Mouse (Mus musculus) lung, adult 18-20 months (tissue): ENCODE results near the gene Rnpepl1.

Experiments
- DNase-seq, 2 experiments: peaks; one replicate each; pipeline ENCODE4 v3.0.0; 2022; ENCODE audit warnings: mixed read lengths in 2 of 2

The Rnpepl1 gene

GRCm38 (mm10) chr1:92907632-92908360, 2.8 kb upstream of the Rnpepl1 start:
- no peak for DNase-seq

- DNase-seq: no peak
Measured at GRCm38 (mm10) chr1:92908664-92909063, 1.9 kb upstream of the Rnpepl1 start.

- no peak for DNase-seq
Measured at GRCm38 (mm10) chr1:92909068-92909467, 1.5 kb upstream of the Rnpepl1 start.

- DNase-seq: peak; percentile 48 to 54
Measured at GRCm38 (mm10) chr1:92910925-92911720, 540 bp downstream of the Rnpepl1 start.

GRCm38 (mm10) chr1:92911721-92912138, 1.1 kb downstream of the Rnpepl1 start:
- DNase-seq: no peak

GRCm38 (mm10) chr1:92912286-92912685, 1.7 kb downstream of the Rnpepl1 start:
- DNase-seq: no peak

GRCm38 (mm10) chr1:92914239-92914638, 3.7 kb downstream of the Rnpepl1 start:
- no peak for DNase-seq

- peak in 1 of 2 experiments; percentile 1 for DNase-seq
Measured at GRCm38 (mm10) chr1:92914993-92915392, 4.4 kb downstream of the Rnpepl1 start.

- DNase-seq: no peak
Measured at GRCm38 (mm10) chr1:92916725-92917124, 6.1 kb downstream of the Rnpepl1 start.

GRCm38 (mm10) chr1:92919151-92919550, 8.6 kb downstream of the Rnpepl1 start:
- no peak for DNase-seq

- DNase-seq: no peak
Measured at GRCm38 (mm10) chr1:92919775-92920174, 9.2 kb downstream of the Rnpepl1 start.

- DNase-seq: no peak
Measured at GRCm38 (mm10) chr1:92920474-92921200, 10.1 kb downstream of the Rnpepl1 start.

GRCm38 (mm10) chr1:92921496-92921895, 10.9 kb downstream of the Rnpepl1 start:
- no peak for DNase-seq

GRCm38 (mm10) chr1:92930171-92930706, 19.7 kb downstream of the Rnpepl1 start:
- DNase-seq: no peak

- DNase-seq: no peak
Measured at GRCm38 (mm10) chr1:92933611-92934010, 23.0 kb downstream of the Rnpepl1 start.

- peak; percentile 95 to 96 for DNase-seq
Measured at GRCm38 (mm10) chr1:92934182-92934827, 23.7 kb downstream of the Rnpepl1 start, which contains the start of gene Capn10. Capn10 (plus strand) TSS chr1:92934376.

- peak; percentile 31 to 47 for DNase-seq
Measured at GRCm38 (mm10) chr1:92935054-92935962, 24.7 kb downstream of the Rnpepl1 start.

- DNase-seq: no peak
Measured at GRCm38 (mm10) chr1:92935977-92936376, 25.4 kb downstream of the Rnpepl1 start.

GRCm38 (mm10) chr1:92936467-92936866, 25.9 kb downstream of the Rnpepl1 start:
- no peak for DNase-seq

GRCm38 (mm10) chr1:92937797-92938196, 27.2 kb downstream of the Rnpepl1 start:
- DNase-seq: no peak

- no peak for DNase-seq
Measured at GRCm38 (mm10) chr1:92939746-92940145, 29.2 kb downstream of the Rnpepl1 start.
